9 mouse cellular contexts compared by ENCODE assay signal in the genomic region with DNA sequence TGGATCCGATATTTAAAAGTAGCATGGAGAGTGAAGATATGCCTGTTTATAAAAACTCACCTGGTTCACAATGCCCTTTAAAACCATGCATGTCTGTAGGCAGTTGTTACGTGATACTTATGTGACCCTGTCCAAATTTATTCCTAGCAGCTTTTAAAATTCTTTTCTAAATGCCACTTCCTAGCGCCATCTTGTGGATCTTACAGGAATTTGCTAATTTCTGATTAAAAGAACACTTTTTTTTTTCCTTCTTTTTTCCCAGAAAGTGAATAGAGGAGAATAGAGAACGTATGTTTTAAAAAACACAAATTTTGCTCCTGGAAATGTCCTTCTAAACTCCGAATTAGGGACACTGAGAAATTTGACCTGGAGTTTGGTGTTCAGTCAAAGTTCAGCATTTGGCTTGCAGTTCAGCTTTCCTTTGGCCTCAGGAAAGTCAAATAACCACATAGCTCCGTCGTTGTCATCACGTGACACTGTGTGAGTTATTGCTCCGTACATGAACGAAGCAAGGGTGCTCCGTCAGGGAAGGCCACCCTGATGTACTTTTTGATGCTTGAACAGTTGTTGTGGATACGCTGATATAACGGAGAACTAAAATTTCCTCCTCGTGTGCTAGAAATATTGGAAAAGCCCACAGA. TPM values are rescaled to one million over a fixed set of nuclear protein-coding genes. Genes with fewer than 3 reads are reported as not detected.
DNase-seq lines count a peak whose midpoint lies in the region; TF ChIP-seq lines count a peak whose summit lies in the region.
"Had no signal": no experiment of that assay in that cellular context is flagged by ENCODE, and none has a peak within 500 bp of the region (broad histone marks: within the 10 kb centered on the region; RNA-seq: fewer than 3 reads in every experiment).

No protein-coding gene starts in this region.

- H3K36me3 ChIP-seq in C2C12 (ENCODE audit: control insufficient read depth, insufficient read depth): no peaks in the 10 kb centered on the region

- no peak overlapping the region for H3K4me3 ChIP-seq in C2C12 (ENCODE audit: insufficient read depth, poor library complexity, severe bottlenecking)
- H3K4me3 ChIP-seq: megakaryocyte, embryonic 14.5 days had no signal

- peak; percentile 6 for DNase-seq in kidney, adult 9 months
- DNase-seq in kidney, adult 18-20 months: no peak
- DNase-seq in MEL-GATA-1-ER (ENCODE audit: extremely low read depth, low read depth): peak; percentile 16
- DNase-seq in induced T-regulatory cell, adult 2 months (ENCODE audit: low read depth): peak; percentile 14
- no peak for DNase-seq in ovary, postnatal 36 days (ENCODE audit: low spot score)
- no peak for DNase-seq in adrenal gland, postnatal 14 days
- DNase-seq: adrenal gland, postnatal 25 days had no signal

- no peak overlapping the region for H3ac ChIP-seq in C2C12 (ENCODE audit: control insufficient read depth, insufficient read length, low read depth)

- no peaks in the 10 kb centered on the region for H3K79me2 ChIP-seq in C2C12 (ENCODE audit: control insufficient read depth, insufficient read depth)

- no peak for TF ChIP-seq CTCF in C2C12 (IDR thresholded peaks at IDR 0.05; ENCODE audit: control insufficient read depth, insufficient read depth, insufficient read length)

- no peaks in the 10 kb centered on the region for H3K27me3 ChIP-seq in C2C12 (ENCODE audit: control insufficient read depth, insufficient read depth, insufficient read length)
- H3K27me3 ChIP-seq: megakaryocyte, embryonic 14.5 days had no signal

- H3K79me3 ChIP-seq in C2C12 (ENCODE audit: low read depth): no peaks in the 10 kb centered on the region

TF ChIP-seq in C2C12, 6 proteins besides CTCF, POLR2A, EP300 and RAD21:
- TF ChIP-seq USF1 (IDR thresholded peaks at IDR 0.05; ENCODE audit: low read depth) (peak; percentile 48), FOSL1 (IDR thresholded peaks at IDR 0.05; ENCODE audit: insufficient read depth, low read length, poor library complexity, severe bottlenecking) (no peak)
TF ChIP-seq in C2C12: peak in this region for 1.

RNA-seq across cellular contexts. Expression of a gene that starts 38.1 kb away (rescaled TPM):
- 4.4 TPM for polyA plus RNA-seq in C2C12 (2012; fragmentation: generic; extraction: Trizol)
- 6.2 and 6.6 TPM in 2 replicates for total RNA-seq in adrenal gland, postnatal 14 days (2021)

Comparison
In these comparisons a context has a peak if more than half of its experiments do, and no peak if none do; other contexts are left out.
1. DNase-seq: peak in kidney, adult 9 months (single experiment), MEL-GATA-1-ER (single experiment) and induced T-regulatory cell, adult 2 months (single experiment); none in kidney, adult 18-20 months (single experiment), ovary, postnatal 36 days (single experiment) and adrenal gland, postnatal 14 days (single experiment).